Mouse (Mus musculus) A20 (cell line): ENCODE measurements around the gene Evc.

Source experiments
- DNase-seq: peaks from one replicate; pipeline ENCODE4 v3.0.0-alpha.2; 2011; ENCODE audit warnings: low read depth, low spot score

The Evc gene

GRCm38 (mm10) chr5:37336485-37337105 lies at the start of gene Evc:
Evc (minus strand) TSS chr5:37336894.
- no peak for DNase-seq

GRCm38 (mm10) chr5:37383570-37383969 lies 46.9 kb upstream of the Evc start:
- DNase-seq, result peak; percentile 25

- no peak for DNase-seq
Measured at GRCm38 (mm10) chr5:37380641-37381040, 43.9 kb upstream of the Evc start.

- DNase-seq, result no peak
Measured at GRCm38 (mm10) chr5:37377376-37377775, 40.7 kb upstream of the Evc start.

- no peak for DNase-seq
Measured at GRCm38 (mm10) chr5:37368796-37369195, 32.1 kb upstream of the Evc start.

- DNase-seq, result no peak
Measured at GRCm38 (mm10) chr5:37365751-37366150, 29.1 kb upstream of the Evc start.

GRCm38 (mm10) chr5:37363284-37363683 lies 26.6 kb upstream of the Evc start:
- DNase-seq, result no peak

- no peak for DNase-seq
Measured at GRCm38 (mm10) chr5:37362618-37363017, 25.9 kb upstream of the Evc start.

GRCm38 (mm10) chr5:37356027-37356426 lies 19.3 kb upstream of the Evc start:
- DNase-seq, result no peak

GRCm38 (mm10) chr5:37354385-37354784 lies 17.7 kb upstream of the Evc start:
- DNase-seq, result peak; percentile 77

- DNase-seq, result no peak
Measured at GRCm38 (mm10) chr5:37351791-37352190, 15.1 kb upstream of the Evc start.

GRCm38 (mm10) chr5:37343962-37344361 lies 7.3 kb upstream of the Evc start:
- DNase-seq, result no peak

- DNase-seq, result no peak
Measured at GRCm38 (mm10) chr5:37338288-37338687, 1.6 kb upstream of the Evc start, which contains the start of gene Evc2. Evc2 (plus strand) TSS chr5:37338499.

- DNase-seq, result no peak
Measured at GRCm38 (mm10) chr5:37337696-37338095, 1.0 kb upstream of the Evc start.

GRCm38 (mm10) chr5:37335061-37335460 lies 1.6 kb downstream of the Evc start:
- DNase-seq, result no peak

- no peak for DNase-seq
Measured at GRCm38 (mm10) chr5:37332066-37332465, 4.6 kb downstream of the Evc start.

GRCm38 (mm10) chr5:37331133-37331505 lies 5.6 kb downstream of the Evc start:
- no peak for DNase-seq

GRCm38 (mm10) chr5:37330449-37331132 lies 6.1 kb downstream of the Evc start:
- no peak for DNase-seq

GRCm38 (mm10) chr5:37326675-37327074 lies 10.0 kb downstream of the Evc start:
- DNase-seq, result no peak

- DNase-seq, result no peak
Measured at GRCm38 (mm10) chr5:37320761-37321160, 15.9 kb downstream of the Evc start.

- no peak for DNase-seq
Measured at GRCm38 (mm10) chr5:37320174-37320573, 16.5 kb downstream of the Evc start.

- DNase-seq, result no peak
Measured at GRCm38 (mm10) chr5:37318715-37319114, 18.0 kb downstream of the Evc start.

GRCm38 (mm10) chr5:37312980-37313722 lies 23.5 kb downstream of the Evc start:
- DNase-seq, result peak; percentile 93
